Mouse (Mus musculus) right cerebral cortex, postnatal 36 days (tissue): ENCODE results near the gene Nfxl1.
"Not testable (repeated sequence)": the region's sequence is repeated elsewhere in the genome, so short reads cannot be mapped to it uniquely, and the experiment has no call there.

ENCODE experiments used
- DNase-seq, 2 experiments: peaks; one replicate each; pipeline ENCODE4 v3.0.0; 2022; ENCODE audit warnings: low spot score in 2 of 2, mixed read lengths in 1 of 2

Nfxl1 gene

DNA sequence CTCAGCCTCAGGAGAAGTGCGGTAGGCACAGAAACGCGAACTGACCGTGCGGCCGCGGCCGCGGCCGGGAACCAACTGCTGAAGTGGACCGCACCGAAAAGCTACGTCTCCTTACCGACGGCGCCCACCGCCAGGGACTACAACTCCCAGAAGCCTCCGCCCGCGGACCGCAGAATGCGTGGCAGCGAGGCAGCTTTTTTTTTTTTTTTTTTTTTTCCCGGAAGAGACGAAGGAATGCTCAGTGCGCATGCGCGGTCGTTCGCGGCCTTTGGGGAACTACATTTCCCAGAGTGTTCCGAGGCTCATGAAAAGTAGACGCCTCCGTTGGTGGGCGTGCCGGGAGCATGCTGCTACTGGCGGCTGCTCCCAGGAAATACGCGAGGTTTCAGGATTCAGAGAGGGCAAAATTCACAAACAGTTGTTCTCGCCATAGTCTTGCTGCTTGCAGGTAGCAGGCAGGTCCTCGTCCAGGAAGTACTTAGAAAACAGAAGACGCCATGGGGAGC is at the start of gene Nfxl1:
TSS of gene Nfxl1 (minus strand) at position 141 of the 506 bp plus-strand sequence.
- peak; percentile 96 to 97 for DNase-seq

DNA sequence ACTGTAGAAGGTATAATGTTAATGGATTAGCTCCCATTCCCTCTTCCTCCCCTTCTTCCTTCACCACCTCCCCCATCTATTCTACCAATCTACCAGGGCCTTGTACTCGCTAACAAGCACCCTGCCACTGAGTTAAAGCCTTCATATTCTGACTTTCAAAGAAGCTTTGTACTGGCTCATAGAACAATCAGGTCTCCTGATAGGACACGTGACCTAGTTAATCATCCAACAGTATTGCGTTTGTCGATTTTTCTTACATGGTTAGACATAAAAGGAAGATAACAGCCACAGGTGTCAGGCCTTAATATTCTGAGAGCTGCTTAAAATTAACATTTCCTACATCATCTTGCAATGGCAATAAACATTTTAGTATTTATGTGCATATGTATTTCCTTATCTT is 43.7 kb upstream of the Nfxl1 start:
- DNase-seq = no peak

DNA sequence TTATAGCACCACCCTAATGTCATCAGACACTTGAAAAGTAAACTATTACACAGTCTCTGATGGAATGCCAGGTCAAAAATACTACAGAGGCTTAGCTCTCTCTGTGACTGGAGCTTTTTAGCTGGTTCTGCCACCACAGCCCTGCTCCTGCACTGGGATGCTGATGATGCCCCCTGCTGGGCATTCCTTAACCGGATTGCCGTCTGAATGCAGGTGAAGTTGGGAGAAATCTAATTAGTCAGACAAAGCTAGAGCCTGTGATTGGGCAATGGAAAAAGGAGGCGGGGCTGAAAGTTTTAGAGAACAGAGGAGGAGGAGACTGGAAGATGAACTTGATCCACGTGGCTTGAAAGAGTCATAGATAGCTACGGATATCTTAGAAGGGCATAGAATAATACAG is 41.5 kb upstream of the Nfxl1 start:
- no peak for DNase-seq

DNA sequence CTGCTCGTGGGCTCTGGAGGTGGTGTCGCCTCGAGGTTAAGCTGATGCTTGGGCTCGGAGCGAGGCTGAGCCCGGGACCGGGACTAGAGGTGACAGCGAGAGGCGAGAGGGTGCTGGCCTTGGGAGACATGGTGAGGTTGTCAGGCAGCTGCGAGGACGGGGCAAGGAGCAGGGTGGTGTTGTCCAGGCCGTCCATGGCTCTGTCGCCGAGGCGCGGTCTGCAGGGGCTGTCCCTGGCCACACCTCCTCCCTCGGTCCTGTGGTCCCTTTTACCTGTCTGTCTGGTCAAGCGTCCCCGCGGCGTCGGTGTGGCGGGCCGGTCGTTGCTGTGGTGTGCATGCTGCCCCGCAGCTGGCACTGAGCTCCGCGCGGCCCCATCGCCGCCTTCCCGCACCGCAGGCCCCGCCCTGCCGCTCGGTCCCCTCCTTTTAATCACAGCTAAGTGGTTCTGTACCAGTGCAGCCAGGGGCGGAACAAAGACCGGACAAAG is 27.8 kb upstream of the Nfxl1 start, which contains the start of gene Gm5868:
TSS of gene Gm5868 (minus strand) at position 360 of the 490 bp plus-strand sequence.
- DNase-seq = no peak

DNA sequence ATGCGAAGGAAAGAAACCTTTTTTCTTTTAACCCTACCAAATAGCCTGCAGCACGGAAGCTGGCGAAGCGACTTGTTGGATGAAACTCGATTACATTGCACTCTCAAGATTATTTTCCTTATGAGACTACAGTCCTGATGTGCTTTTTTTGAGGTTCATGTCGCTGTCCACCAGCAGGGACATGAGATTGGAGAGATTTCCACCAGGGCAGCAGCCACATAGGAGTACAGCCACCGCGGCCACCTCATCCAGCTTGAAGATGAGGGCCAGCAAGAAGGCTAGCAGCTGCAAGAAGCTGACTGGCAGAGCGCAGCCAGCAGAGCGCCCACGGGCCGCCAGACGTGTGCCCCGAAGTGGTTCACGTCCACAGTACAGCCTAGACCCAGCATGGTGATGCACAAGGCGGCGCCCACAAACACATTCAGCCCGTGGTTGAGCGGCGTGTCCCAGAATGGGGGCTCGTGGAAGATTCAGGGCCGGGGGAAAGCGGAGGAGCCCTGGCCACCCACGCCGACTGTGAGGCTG is 27.2 kb upstream of the Nfxl1 start:
- not testable (repeated sequence) for DNase-seq

DNA sequence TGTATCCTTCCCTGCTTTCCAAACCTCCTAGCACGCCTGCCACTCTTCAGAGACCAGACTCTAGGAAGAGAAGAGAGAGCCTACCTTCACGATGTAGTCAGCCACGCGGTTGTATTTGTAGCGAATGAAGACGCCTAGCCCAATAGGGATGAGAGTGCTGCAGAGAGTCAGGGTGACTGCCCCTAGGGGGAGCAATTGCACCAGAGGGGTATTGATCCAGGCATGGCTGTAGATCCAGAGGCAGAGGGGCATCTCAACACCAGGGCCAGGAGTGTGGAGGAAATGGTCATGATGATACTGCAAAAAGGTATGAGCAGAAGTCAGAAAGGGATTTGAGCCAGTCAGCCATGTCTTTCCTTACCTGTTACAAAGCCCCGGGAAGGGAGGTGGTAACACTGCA is 26.6 kb upstream of the Nfxl1 start:
- DNase-seq = not testable (repeated sequence)

DNA sequence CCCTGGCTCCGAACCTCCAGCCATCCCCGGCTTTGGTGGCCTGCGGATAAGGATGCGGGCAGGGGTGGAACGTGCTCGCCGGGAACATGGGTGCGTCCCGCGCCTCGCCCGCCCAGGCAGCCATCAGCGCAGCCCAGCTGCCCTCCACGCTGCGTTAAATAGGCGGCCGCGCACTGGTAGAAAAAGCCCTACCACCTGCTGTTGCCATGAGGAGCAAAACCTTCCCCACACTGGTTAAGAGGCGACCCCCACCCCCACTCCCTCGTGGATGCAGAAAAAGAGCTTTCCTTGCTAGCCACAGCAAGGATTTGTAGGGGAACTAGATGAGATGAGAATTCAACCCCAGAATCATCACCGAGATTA is 21.5 kb upstream of the Nfxl1 start, which contains the start of gene Zar1:
TSS of gene Zar1 (minus strand) at position 285 of the 363 bp plus-strand sequence.
- DNase-seq = not testable (repeated sequence)

DNA sequence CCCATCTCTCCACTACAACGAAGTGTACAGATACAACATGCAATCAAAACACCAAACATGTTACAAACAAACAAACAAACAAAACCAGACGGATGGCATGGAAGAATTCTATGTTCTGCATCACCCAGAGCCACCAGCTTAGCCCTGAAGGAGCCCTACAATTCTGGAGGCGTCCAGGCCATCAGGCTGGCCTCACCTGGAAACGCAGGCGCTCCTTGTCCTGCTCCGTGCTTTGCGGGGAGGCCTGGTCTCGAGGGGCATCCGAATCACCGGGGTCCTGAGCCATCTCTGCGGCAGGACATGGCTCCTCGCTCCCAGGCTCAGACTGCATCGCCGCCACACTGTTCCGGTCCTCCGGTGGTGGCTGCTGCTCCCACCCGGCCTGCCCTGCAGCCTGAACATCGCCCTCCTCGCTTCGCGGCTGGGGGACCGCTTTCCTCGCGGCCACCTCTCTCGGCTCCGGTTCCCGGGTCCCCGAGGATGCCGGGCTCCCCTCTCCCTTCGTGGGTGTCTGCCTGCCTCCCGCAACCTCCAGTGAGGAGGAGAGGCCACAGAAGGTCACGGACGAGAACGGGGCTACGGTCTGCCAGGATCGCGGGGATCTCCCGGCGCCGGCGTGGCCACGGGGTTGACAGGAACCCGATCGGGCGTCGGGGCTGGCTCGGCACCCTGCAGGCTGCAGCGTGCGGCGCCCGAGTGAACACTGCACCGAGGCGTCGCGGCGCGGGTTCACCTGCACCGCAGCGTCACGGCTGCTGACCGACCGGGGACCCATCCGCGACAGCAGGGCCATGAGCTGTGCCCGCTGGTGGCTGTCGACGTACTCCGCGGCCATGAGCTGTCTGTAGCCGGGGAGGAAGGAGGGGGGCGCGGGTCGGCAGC is 20.8 kb upstream of the Nfxl1 start:
- DNase-seq = not testable (repeated sequence)

DNA sequence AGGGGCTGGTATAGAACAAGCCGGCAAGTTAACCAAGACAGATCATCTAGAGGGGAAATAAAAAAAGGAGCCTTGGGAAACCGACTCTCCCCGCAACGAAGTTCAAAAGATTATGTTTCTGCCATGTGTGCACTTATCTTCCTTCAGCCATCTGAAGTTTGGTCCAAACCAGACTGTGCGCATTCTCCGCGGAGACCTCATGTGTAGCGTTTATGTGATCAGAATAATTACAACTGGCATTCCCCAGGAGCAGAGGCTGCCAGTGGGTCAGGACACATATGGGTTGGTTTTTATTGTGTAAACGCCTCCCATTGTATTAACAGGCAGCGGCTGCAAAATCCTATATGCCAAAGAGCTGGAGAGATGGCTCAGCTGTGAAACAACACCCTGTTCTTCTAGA is 20.1 kb upstream of the Nfxl1 start:
- DNase-seq = not testable (repeated sequence)

DNA sequence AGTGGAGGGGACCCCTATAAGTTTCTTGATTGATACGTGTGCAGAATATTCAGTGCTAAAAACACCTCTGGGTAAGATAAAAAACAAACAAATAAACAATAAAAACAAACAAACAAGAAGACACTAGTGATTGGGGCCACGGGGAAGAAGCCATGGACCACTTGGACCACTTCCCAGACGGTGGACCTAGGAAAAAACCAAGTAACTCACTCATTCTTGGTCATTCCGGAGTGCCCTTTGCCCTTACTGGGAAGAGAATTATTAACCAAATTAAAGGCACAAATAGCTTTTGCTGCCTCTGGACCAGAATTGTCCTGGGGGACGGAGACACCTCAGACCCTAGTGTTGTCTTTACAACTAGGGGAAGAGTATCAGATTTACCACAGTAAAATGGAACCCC is 6.1 kb upstream of the Nfxl1 start:
- no peak for DNase-seq

DNA sequence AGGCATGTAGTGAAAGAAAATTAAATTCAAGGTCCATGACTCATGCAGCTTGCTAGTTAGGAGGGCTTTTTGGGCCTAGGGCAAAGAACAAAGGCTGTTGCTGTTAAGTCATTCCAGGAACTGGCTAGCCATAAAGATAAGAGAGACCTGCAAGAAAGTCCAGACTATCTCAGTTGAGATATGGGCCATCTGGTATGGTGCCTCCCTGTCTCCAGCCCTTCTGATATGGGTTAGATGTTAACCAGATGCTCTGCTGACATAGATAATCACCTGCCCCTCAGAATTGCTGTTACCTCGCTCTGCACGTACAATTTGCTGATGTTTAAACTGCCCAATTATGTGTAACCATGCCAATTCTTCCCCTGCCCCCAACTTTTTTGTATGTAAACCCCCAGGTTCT is 3.7 kb upstream of the Nfxl1 start:
- not testable (repeated sequence) for DNase-seq

DNA sequence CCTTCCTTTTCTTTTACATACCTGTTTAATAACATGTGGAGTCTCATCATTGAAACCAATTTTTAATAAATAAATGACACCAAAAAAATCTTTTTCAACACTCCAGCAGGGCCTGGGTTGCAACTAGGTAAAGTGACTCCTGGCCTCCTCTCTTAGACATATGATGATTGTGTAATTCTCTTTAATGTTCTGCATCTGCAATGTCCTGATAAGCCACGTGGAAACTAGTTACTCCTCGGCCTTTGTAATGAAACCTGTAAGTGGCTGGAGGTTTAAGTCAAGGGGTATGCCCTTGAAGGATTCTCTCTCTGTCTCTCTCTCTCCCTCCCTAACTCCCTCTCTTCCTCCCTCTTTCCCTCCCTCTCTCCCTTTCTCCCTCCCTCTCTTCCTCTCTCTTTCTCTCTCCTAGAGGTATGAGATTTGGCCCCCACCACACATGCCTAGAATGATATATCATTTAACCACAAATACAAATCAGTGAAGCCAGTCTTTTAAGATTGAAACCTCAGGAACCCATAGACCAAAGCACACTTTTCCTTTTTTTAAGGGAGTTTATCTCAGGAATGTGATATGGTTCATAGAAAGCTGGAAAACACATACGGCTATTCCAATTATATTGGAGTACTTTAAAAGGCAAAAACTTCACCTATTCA is 1.6 kb upstream of the Nfxl1 start:
- DNase-seq = no peak

DNA sequence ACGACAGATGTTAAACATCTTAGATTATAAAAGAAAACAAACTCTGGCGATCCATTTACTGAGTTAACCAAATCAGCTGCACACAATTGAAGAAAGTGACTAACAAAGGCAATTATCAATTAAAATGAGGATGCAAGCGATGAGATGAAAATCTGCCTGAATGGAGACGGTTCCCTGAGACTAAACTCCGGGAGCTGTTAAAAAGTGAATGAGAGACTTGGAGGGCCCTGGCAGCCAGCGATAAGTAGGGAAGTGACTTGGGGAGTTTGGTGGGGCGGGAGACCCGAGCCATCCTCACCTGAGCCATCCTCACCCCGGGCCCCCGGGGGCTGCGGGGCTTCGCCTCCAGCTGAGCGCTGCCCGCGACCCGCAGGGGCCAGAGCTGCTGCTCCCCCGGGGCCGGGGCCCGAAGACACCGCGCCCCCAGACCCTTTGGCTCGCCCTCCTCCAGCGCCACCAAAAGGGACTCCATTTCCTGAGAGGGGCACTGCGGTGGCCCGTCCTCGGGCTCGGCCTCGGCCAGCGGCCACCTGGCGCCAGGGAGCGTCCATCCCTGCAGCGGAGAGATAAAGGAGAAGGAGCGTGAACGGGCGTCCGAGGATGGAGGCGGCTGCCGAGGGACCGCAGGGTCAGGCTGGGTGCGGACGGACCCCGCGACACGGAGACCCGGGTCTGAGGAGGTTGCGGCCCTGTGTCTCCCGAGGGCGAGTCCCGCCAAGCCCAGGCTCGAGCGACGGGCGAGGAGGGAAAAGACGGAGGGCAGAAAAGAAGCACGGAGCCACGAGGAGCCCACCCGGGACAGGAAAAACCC is 563 bp downstream of the Nfxl1 start:
- no peak for DNase-seq

DNA sequence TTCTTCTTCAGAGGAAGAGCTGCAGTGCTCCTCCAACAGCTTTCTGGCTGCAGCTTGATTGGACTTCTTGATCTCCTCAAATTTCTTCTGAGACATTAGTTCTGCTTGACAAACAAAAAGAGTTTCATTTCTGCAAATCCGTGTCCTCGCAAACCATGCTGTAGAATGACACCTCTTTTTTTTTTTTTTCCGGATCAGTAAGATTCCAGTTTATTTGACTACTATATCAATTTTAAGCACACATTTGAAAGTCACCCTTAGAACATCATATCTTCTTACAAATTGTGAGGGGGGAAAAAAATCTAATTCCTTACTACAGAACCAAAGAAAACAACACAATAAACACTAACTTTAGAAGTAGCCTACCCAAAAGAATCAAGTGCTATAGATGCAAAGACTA is 3.2 kb downstream of the Nfxl1 start:
- DNase-seq = no peak

DNA sequence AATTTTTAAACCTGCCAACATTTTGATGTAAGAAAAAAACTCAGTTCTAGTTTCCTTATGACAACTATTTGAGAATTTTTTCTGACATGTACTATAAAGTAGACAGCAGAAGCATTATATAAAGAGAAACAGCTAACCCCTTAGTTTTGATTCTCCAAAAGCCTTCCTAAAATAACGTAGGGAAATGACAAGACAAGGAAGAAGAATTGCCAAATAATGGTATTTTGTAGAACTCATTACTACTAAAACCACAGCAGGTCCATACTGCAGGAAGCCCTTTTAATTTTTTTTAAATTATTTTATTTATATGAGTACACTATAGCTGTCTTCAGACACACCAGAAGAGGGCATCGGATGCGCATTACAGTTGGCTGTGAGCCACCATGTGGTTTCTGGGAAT is 8.3 kb downstream of the Nfxl1 start:
- no peak for DNase-seq

DNA sequence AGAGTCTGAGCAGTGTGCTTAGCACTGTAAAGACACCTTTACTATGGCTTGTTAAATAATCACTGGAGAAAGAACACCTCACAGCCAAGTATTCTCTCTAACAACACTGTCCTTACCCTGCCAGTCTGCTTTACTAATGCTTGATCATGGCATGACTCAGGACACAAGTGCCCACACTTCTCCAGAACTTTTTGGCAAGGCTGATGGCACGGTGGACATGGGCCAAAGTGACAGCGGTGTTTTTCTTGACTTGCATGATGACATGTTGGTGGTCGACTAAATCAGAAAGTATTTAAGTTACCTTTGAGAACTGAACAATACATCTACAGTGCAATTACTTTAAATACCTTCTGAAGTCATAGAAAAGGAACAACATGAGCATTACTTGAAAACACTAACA is 30.6 kb downstream of the Nfxl1 start:
- no peak for DNase-seq

DNA sequence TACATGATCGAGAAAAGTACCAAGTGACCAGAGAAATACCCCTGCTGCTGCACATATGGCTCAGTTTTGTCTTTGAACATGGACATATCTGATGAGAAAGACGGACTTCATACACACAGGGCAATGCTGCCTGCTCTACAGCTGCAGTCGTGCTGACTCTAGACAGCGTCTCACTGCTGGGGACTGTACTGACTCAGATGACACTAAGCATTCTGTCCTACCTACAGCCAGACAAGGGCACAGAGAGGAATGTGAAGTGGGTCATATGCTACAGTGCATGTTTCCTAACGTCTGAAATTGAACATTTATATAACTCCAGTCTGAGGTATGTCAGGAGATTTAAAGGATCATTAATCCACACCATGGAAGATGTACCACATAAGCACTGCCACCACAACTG is 45.7 kb downstream of the Nfxl1 start:
- no peak for DNase-seq

DNA sequence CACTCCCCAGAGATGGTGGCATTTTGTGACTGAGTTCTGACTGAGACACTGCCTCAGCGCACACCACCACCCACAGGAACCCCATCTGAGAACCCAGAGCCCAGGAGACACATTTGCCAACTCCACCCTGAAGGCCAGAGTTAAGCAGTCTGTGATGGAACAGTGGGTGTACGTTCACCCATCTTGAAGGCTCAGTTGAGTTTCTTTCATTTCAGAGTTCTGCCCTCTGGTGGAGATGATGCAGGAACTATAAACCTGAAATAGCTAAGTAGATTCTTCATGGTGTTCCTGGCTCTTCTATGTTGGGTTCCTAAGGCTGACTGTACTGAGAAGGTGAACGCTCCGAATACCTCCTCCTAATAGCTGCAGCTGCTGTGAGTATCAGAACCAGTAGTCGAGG is 53.7 kb downstream of the Nfxl1 start:
- no peak for DNase-seq

DNA sequence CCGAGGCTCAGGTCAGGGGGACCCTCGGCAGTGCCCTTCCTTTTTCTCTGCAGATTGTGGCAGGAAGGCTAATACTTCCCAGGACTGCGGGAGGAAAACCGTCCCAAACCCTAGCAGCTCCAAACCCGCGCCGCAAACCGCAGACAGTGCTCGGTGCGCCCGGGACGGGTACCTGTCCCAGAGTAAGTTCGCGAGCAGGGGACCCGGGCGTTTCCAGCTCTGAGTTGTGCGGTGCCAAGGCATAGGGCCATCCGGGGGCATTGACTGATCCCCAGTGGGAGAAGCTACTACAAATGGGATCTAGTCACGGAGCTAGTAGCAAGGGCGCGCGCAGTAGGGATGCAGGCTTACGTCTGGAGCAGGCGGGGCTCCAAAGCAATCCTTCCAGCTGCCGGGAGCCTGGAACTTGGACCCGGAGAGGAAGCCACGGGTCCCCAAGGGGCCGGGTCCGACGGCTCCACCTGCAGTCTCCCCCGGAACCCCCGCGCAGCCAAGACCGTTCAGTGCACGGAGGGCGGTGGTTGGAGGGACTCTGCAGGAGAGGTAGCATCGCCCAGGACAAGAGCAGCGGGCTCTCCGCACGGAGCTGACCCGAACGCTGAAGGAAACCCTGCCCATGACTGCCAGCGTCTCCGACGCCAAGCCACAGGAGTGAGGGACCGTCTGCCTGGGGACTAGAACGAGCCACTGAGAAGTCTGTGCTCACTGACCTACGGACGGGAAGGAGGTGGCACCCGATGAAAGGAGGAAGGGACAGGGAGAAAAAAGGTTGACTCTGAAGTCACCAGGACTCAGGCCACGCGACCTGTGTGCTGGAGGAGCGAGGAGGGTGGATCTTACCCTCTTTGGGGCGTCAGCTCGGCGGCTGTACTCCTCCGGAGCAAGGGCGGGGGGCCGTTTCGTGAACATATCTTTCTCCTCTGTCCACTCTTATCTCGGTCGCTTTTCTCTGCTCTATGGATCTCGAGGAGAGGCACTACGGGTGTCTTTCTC is 55.7 kb downstream of the Nfxl1 start, which contains the start of gene Corin:
TSS of gene Corin (minus strand) at position 943 of the 993 bp plus-strand sequence.
- DNase-seq = no peak

DNA sequence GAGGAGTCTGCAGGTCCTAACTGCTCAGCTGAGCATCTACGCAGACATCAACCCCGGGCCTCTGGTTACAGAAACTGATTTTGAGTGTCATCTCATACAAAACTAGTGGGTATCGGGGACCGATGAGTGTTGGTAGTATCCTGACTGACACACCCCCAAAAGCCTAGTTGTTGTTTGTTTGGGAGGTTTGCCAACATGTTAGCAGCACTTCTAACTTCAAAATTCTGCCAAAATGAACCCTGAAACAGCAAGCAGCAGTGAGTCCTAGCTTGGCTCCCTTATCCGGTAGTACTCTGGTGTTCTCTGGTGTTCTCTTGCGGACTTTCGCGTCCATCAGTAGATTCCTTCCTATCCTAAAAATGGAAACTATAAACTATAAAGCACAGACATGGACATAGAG is 56.7 kb downstream of the Nfxl1 start:
- no peak for DNase-seq
